Mouse (Mus musculus) heart, embryonic 11.5 days (tissue): Measurements from ENCODE around the gene Nasp. TPM values are rescaled to one million over a fixed set of nuclear protein-coding genes. Genes with fewer than 3 reads are reported as not detected.

Experiments used
- ATAC-seq: fragments of 200-750 bp; cut with Nextera tagmentation; replicated peaks from 2 replicates; pipeline ENCODE4 v1.8.0; 2017; ENCODE audit warnings: moderate library complexity; ENCODE audit not compliant: insufficient number of reproducible peaks, low FRiP score, low TSS enrichment
- H3K27ac ChIP-seq: fragments of 300-500 bp; sonication (generic); 2 replicates; pipeline ENCODE4 v1.5.1; 2014; ENCODE audit warnings: mild to moderate bottlenecking, low read depth, low read length
- H3K27me3 ChIP-seq: fragments of 300-500 bp; sonication (generic); 2 replicates; pipeline ENCODE4 v1.6.1; 2014; ENCODE audit warnings: mild to moderate bottlenecking, low read length, mixed read lengths; ENCODE audit not compliant: control insufficient read depth, insufficient read depth
- H3K36me3 ChIP-seq: fragments of 300-500 bp; sonication (generic); 2 replicates; pipeline ENCODE4 v1.6.1; 2014; ENCODE audit warnings: mild to moderate bottlenecking, low read length, moderate library complexity, mixed read lengths; ENCODE audit not compliant: control insufficient read depth, insufficient read depth
- H3K4me1 ChIP-seq: fragments of 300-500 bp; sonication (generic); 2 replicates; pipeline ENCODE4 v1.6.1; 2014; ENCODE audit warnings: low read length; ENCODE audit not compliant: control insufficient read depth, insufficient read depth
- H3K4me2 ChIP-seq: fragments of 300-500 bp; sonication (generic); 2 replicates; pipeline ENCODE4 v1.6.1; 2014; ENCODE audit warnings: mild to moderate bottlenecking, moderate library complexity
- H3K4me3 ChIP-seq: fragments of 300-500 bp; sonication (generic); 2 replicates; pipeline ENCODE4 v1.5.1; 2014; ENCODE audit warnings: low read depth, low read length
- H3K9ac ChIP-seq: fragments of 300-500 bp; sonication (generic); 2 replicates; pipeline ENCODE4 v1.6.1; 2014; ENCODE audit warnings: mild to moderate bottlenecking, low read depth, low read length, moderate library complexity
- H3K9me3 ChIP-seq: fragments of 300-500 bp; sonication (generic); replicated peaks from 2 replicates; pipeline ENCODE4 v1.6.1; 2016; ENCODE audit warnings: low read length; ENCODE audit not compliant: control insufficient read depth
- WGBS: fragments of 180-500 bp; shearing (Covaris S2); extraction: QIAGEN DNeasy Blood & Tissue Kit; methylation state at CpG from one replicate; pipeline ENCODE4 v1.1.7; 2014; ENCODE audit not compliant: insufficient replicate concordance; 5-methylcytosine and 5-hydroxymethylcytosine counted together
- polyA plus RNA-seq: library from polyadenylated mRNA; unstranded; fragments of >200 nt; fragmentation: Nextera tagmentation; extraction: Ambion mirVana; gene quantifications from 2 replicates; pipeline ENCODE4 v1.2.1, GENCODE M21; 2014

Nasp gene
- polyA plus RNA-seq, 1 experiment from 2014 or later: 135 TPM

GRCm38 (mm10) chr4:116556561-116557305 is 71.0 kb downstream of the Nasp start:
- no peaks in the 10 kb centered on the region for H3K27me3 ChIP-seq
- H3K4me2 ChIP-seq: peak overlapping the region; percentile 90
- no peaks in the 10 kb centered on the region for H3K9me3 ChIP-seq
- peaks cover 6% of the 10 kb centered on the region for H3K4me1 ChIP-seq
- H3K27ac ChIP-seq: peak overlapping the region; percentile 91
- H3K9ac ChIP-seq: peak overlapping the region; percentile 83
- H3K4me3 ChIP-seq: peak overlapping the region; percentile 70
- WGBS: under 1% methylated on average over 28 of the region's 28 CpGs
- peak; percentile 93 for ATAC-seq
- H3K36me3 ChIP-seq: 0 out of 2 replicates have a peak, but pooled peaks cover 2% of the 10 kb centered on the region

- H3K36me3 ChIP-seq: 0 out of 2 replicates have a peak, but pooled peaks cover 2% of the 10 kb centered on the region
- WGBS: 3% methylated on average over 23 of the region's 23 CpGs
- no peak for ATAC-seq
- H3K4me2 ChIP-seq: peak within 1 kb of the TSS; percentile 90
- peak within 1 kb of the TSS; percentile 70 for H3K4me3 ChIP-seq
- H3K27me3 ChIP-seq: no peaks in the 10 kb centered on the region
- H3K9ac ChIP-seq: peak within 1 kb of the TSS; percentile 83
- H3K4me1 ChIP-seq: peaks cover 6% of the 10 kb centered on the region
- no peaks in the 10 kb centered on the region for H3K9me3 ChIP-seq
- H3K27ac ChIP-seq: peak within 1 kb of the TSS; percentile 91
Measured at GRCm38 (mm10) chr4:116555413-116556300, 72.1 kb downstream of the Nasp start, which contains the start of gene Tmem69. Tmem69 (minus strand) TSS chr4:116555936.

- H3K4me3 ChIP-seq: no peak overlapping the region
- H3K9ac ChIP-seq: no peak overlapping the region
- no peak overlapping the region for H3K27ac ChIP-seq
- no peaks in the 10 kb centered on the region for H3K27me3 ChIP-seq
- H3K9me3 ChIP-seq: no peaks in the 10 kb centered on the region
- no peaks in the 10 kb centered on the region; the same call in 1 of the 2 replicates for H3K4me1 ChIP-seq
- H3K4me2 ChIP-seq: no peak overlapping the region
- 0 out of 2 replicates have a peak, but pooled peaks cover 2% of the 10 kb centered on the region for H3K36me3 ChIP-seq
- ATAC-seq: no peak
- WGBS: 83% methylated on average over 3 of the region's 3 CpGs
Measured at GRCm38 (mm10) chr4:116553035-116553434, 74.7 kb downstream of the Nasp start.

Other genes with a start within 250 kb of the Nasp start
- 23.4 and 28.2 TPM in 2 replicates for gene Mast2, start 163.8 kb downstream of the Nasp start, polyA plus RNA-seq
- gene Ipp, start 120.4 kb downstream of the Nasp start, polyA plus RNA-seq: 4.6 and 7.8 TPM in 2 replicates
- gene Tmem69, start 72.0 kb downstream of the Nasp start, polyA plus RNA-seq: 26.4 and 33.3 TPM in 2 replicates
- gene Gpbp1l1, start 70.3 kb downstream of the Nasp start, polyA plus RNA-seq: 37.3 and 38.8 TPM in 2 replicates
- gene Ccdc17, start 31.3 kb downstream of the Nasp start, polyA plus RNA-seq: 2.3 and 3.3 TPM in 2 replicates
- gene Akr1a1, start 23.7 kb upstream of the Nasp start, polyA plus RNA-seq: 645 and 676 TPM in 2 replicates
- gene Prdx1, start 57.6 kb upstream of the Nasp start, polyA plus RNA-seq: 1,014 and 1,024 TPM in 2 replicates
- 25.5 and 29.1 TPM in 2 replicates for gene Mmachc, start 80.5 kb upstream of the Nasp start, polyA plus RNA-seq
- gene Ccdc163, start 80.6 kb upstream of the Nasp start, polyA plus RNA-seq: 16.3 and 21.0 TPM in 2 replicates
- 3.2 and 4.6 TPM in 2 replicates for gene Tesk2, start 93.0 kb upstream of the Nasp start, polyA plus RNA-seq
- 21.5 and 25.1 TPM in 2 replicates for gene Toe1, start 179.7 kb upstream of the Nasp start, polyA plus RNA-seq
- gene Mutyh, start 179.8 kb upstream of the Nasp start, polyA plus RNA-seq: 10.9 and 12.0 TPM in 2 replicates
- gene Hpdl, start 193.8 kb upstream of the Nasp start, polyA plus RNA-seq: 0.84 and 1.1 TPM in 2 replicates
- 0.86 and 1.2 TPM in 2 replicates for gene Zswim5, start 249.4 kb upstream of the Nasp start, polyA plus RNA-seq